Mouse (Mus musculus): Measurements from ENCODE around the gene Banf1. TPM values are rescaled to one million over a fixed set of nuclear protein-coding genes. Genes with fewer than 3 reads are reported as not detected.

Gene Banf1
- 105 and 120 TPM in 2 replicates for polyA plus RNA-seq (2012; rRNA removed)

DNA sequence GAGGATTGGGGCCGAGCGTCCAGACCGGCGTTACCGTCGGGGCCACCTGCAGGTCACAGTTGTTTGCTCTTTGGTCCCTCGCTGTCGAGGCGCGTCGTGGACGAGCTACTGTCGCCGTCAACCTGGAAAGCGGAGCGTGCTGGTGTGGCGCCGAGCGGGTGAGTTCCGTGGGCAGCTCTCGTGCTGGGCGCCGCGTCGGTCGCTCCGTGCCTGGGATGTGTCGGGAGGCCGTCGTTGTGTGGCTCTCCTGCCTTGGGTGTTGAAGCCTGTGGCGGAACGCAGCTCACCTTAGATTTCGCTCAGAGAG lies at the start of gene Banf1:
Gene Banf1 (minus strand): TSS at position 116 of the 307 bp plus-strand sequence.
- TF ChIP-seq CTCF (IDR thresholded peaks at IDR 0.05; ENCODE audit: control insufficient read depth, insufficient read depth, insufficient replicate concordance, low read depth, low read length) (no peak), POLR2A (IDR thresholded peaks at IDR 0.05; ENCODE audit: control insufficient read depth, low read depth, low read length) (no peak)
- Histone ChIP-seq H3K36me3 (ENCODE audit: control insufficient read depth, insufficient read depth, low read length) (peaks cover 9% of the 10 kb centered on the region), H3K27ac (ENCODE audit: control insufficient read depth, insufficient read depth, low read depth, low read length) (peak within 1 kb of the TSS; percentile 99), H3K27me3 (ENCODE audit: control insufficient read depth, insufficient read depth, low read length) (no peaks in the 10 kb centered on the region), H3K4me1 (ENCODE audit: control insufficient read depth, insufficient read depth, low read length) (peaks cover 20% of the 10 kb centered on the region), H3K4me3 (ENCODE audit: control insufficient read depth, low read depth, low read length) (peak within 1 kb of the TSS; percentile 100)

- Histone ChIP-seq H3K27me3 (ENCODE audit: control insufficient read depth, insufficient read depth, low read length) (no peaks in the 10 kb centered on the region), H3K4me3 (ENCODE audit: control insufficient read depth, low read depth, low read length) (no peak overlapping the region), H3K27ac (ENCODE audit: control insufficient read depth, insufficient read depth, low read depth, low read length) (peak overlapping the region; percentile 76), H3K4me1 (ENCODE audit: control insufficient read depth, insufficient read depth, low read length) (peaks cover 5% of the 10 kb centered on the region), H3K36me3 (ENCODE audit: control insufficient read depth, insufficient read depth, low read length) (no peaks in the 10 kb centered on the region)
- TF ChIP-seq CTCF (IDR thresholded peaks at IDR 0.05; ENCODE audit: control insufficient read depth, insufficient read depth, insufficient replicate concordance, low read depth, low read length) (no peak), POLR2A (IDR thresholded peaks at IDR 0.05; ENCODE audit: control insufficient read depth, low read depth, low read length) (peak; percentile 46; the same call in 1 of the 2 replicates)
Measured at GRCm38 (mm10) chr19:5414534-5414957, 47.6 kb upstream of the Banf1 start.

GRCm38 (mm10) chr19:5413840-5414239 lies 46.9 kb upstream of the Banf1 start:
- Histone ChIP-seq H3K4me3 (ENCODE audit: control insufficient read depth, low read depth, low read length) (no peak overlapping the region), H3K4me1 (ENCODE audit: control insufficient read depth, insufficient read depth, low read length) (peaks cover 9% of the 10 kb centered on the region), H3K27ac (ENCODE audit: control insufficient read depth, insufficient read depth, low read depth, low read length) (no peak overlapping the region), H3K27me3 (ENCODE audit: control insufficient read depth, insufficient read depth, low read length) (no peaks in the 10 kb centered on the region), H3K36me3 (ENCODE audit: control insufficient read depth, insufficient read depth, low read length) (no peaks in the 10 kb centered on the region)
- TF ChIP-seq POLR2A (IDR thresholded peaks at IDR 0.05; ENCODE audit: control insufficient read depth, low read depth, low read length): no peak
- TF ChIP-seq CTCF (IDR thresholded peaks at IDR 0.05; ENCODE audit: control insufficient read depth, insufficient read depth, insufficient replicate concordance, low read depth, low read length): no peak

GRCm38 (mm10) chr19:5411961-5412360 lies 45.0 kb upstream of the Banf1 start:
- Histone ChIP-seq H3K4me1 (ENCODE audit: control insufficient read depth, insufficient read depth, low read length) (peaks cover 9% of the 10 kb centered on the region), H3K4me3 (ENCODE audit: control insufficient read depth, low read depth, low read length) (no peak overlapping the region), H3K27me3 (ENCODE audit: control insufficient read depth, insufficient read depth, low read length) (no peaks in the 10 kb centered on the region), H3K27ac (ENCODE audit: control insufficient read depth, insufficient read depth, low read depth, low read length) (no peak overlapping the region), H3K36me3 (ENCODE audit: control insufficient read depth, insufficient read depth, low read length) (no peaks in the 10 kb centered on the region)
- no peak for TF ChIP-seq POLR2A (IDR thresholded peaks at IDR 0.05; ENCODE audit: control insufficient read depth, low read depth, low read length)
- no peak for TF ChIP-seq CTCF (IDR thresholded peaks at IDR 0.05; ENCODE audit: control insufficient read depth, insufficient read depth, insufficient replicate concordance, low read depth, low read length)

GRCm38 (mm10) chr19:5410641-5411040 lies 43.7 kb upstream of the Banf1 start:
- TF ChIP-seq CTCF (IDR thresholded peaks at IDR 0.05; ENCODE audit: control insufficient read depth, insufficient read depth, insufficient replicate concordance, low read depth, low read length): no peak
- no peak for TF ChIP-seq POLR2A (IDR thresholded peaks at IDR 0.05; ENCODE audit: control insufficient read depth, low read depth, low read length)
- H3K4me1 ChIP-seq (ENCODE audit: control insufficient read depth, insufficient read depth, low read length): peaks cover 11% of the 10 kb centered on the region

DNA sequence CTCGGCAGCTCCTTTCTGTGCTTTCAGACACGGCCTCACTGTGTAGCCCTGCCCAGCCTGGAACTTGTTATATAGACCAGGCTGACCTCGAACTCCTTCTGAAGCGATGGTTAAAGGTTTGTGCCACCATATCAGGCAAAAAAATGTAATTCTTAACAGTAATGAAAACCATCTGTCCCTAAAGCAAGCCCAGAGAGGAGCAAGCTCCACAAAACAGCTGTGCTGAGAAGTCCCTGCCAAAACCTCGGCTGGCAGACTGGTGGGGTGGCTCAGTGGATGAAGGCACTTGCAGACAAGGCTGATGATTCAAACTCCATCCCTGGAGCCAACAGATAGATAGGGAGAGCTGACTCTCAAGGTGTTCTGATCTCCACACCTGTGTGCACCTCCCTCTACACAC lies 42.1 kb upstream of the Banf1 start:
- no peaks in the 10 kb centered on the region for H3K36me3 ChIP-seq (ENCODE audit: control insufficient read depth, insufficient read depth, low read length)
- H3K27me3 ChIP-seq (ENCODE audit: control insufficient read depth, insufficient read depth, low read length): no peaks in the 10 kb centered on the region
- H3K27ac ChIP-seq (ENCODE audit: control insufficient read depth, insufficient read depth, low read depth, low read length): peak overlapping the region; percentile 23; the same call in 1 of the 2 replicates
- H3K4me3 ChIP-seq (ENCODE audit: control insufficient read depth, low read depth, low read length): no peak overlapping the region
- H3K4me1 ChIP-seq (ENCODE audit: control insufficient read depth, insufficient read depth, low read length): peaks cover 7% of the 10 kb centered on the region
- TF ChIP-seq CTCF (IDR thresholded peaks at IDR 0.05; ENCODE audit: control insufficient read depth, insufficient read depth, insufficient replicate concordance, low read depth, low read length) (no peak), POLR2A (IDR thresholded peaks at IDR 0.05; ENCODE audit: control insufficient read depth, low read depth, low read length) (no peak)

More at GRCm38 (mm10) chr19:5410641-5411040, 43.7 kb upstream of the Banf1 start:
- Histone ChIP-seq H3K27ac (ENCODE audit: control insufficient read depth, insufficient read depth, low read depth, low read length) (no peak overlapping the region), H3K4me3 (ENCODE audit: control insufficient read depth, low read depth, low read length) (no peak overlapping the region), H3K36me3 (ENCODE audit: control insufficient read depth, insufficient read depth, low read length) (no peaks in the 10 kb centered on the region), H3K27me3 (ENCODE audit: control insufficient read depth, insufficient read depth, low read length) (no peaks in the 10 kb centered on the region)

DNA sequence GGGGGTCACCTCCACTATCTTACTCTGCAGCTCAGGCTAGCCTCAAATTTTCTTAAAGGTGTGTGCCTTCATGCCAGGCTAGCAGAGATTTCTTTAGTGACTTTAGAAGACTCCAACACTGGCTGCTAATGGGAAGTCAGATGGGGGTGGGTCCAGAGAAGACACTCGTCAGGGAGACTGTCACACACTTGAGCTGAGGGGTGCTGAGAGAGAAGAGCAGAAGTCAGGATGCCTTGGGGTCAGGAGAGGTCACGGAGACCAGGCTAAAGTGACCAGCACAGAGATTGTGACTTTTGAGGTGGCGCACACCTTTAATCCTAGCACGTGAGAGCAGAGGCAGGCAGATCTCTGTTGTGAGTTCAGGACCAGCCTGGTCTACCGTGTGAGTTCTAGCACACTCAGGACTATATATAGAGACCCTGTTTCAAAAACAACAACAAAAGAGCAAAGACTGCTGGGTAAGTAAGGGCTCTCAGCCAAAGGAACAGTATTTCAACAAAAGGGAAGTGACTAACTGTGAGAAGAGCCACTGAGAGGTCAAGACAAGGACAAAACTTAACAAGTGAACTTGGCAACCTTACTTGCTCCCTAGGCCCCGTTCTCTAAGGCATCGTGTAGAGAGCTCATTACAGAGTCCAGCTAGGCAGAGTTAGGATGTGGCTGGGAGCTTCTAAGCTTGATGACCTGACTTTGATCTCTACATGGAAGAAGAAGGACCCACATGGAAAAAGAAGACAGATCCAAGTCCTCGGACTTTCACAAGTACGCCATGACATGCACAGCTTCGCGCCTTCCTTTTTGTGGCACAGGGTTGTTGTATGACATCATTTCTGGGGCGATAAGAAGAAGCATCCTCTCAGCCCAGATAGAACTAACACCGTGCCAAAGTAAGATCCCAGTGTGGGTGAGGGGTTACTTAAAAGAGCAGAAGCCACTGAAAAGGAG lies 41.4 kb upstream of the Banf1 start:
- Histone ChIP-seq H3K36me3 (ENCODE audit: control insufficient read depth, insufficient read depth, low read length) (no peaks in the 10 kb centered on the region), H3K4me3 (ENCODE audit: control insufficient read depth, low read depth, low read length) (no peak overlapping the region), H3K27me3 (ENCODE audit: control insufficient read depth, insufficient read depth, low read length) (no peaks in the 10 kb centered on the region), H3K4me1 (ENCODE audit: control insufficient read depth, insufficient read depth, low read length) (peaks cover 7% of the 10 kb centered on the region), H3K27ac (ENCODE audit: control insufficient read depth, insufficient read depth, low read depth, low read length) (peak overlapping the region; percentile 23; the same call in 1 of the 2 replicates)
- TF ChIP-seq POLR2A (IDR thresholded peaks at IDR 0.05; ENCODE audit: control insufficient read depth, low read depth, low read length) (no peak), CTCF (IDR thresholded peaks at IDR 0.05; ENCODE audit: control insufficient read depth, insufficient read depth, insufficient replicate concordance, low read depth, low read length) (no peak)

Data from testis, adult 2 months (tissue).